Comparison of ENCODE assay signal across 8 mouse cellular contexts in the genomic region with DNA sequence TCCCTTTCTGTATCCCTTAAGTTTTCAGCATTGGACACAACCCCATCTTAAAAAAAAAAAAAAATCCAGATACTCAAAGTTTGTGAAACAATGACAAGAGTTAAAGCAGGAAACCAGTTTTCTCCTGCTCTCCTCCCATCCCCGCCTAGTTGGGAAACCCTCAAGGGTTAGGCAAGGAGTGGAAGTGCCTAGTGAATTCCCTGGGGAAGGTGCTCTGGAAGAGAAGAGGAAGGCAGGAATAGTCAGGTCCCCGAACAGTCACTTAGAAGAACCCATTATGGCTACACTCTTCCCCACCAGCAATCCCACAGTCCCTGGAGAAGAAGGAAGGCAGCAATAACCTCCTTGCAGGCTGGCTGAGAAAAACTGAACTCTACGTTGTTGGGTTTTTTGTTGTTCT. TPM values are rescaled to one million over a fixed set of nuclear protein-coding genes. Genes with fewer than 3 reads are reported as not detected.
DNase-seq lines count a peak whose midpoint lies in the region; ATAC-seq and TF ChIP-seq lines count a peak whose summit lies in the region.

No protein-coding gene starts in this region.

- H3K27me3 ChIP-seq in lung, embryonic 14.5 days (ENCODE audit: insufficient read depth, low read length) = no peaks in the 10 kb centered on the region
- H3K27me3 ChIP-seq in forebrain, embryonic 12.5 days = no peaks in the 10 kb centered on the region
- H3K27me3 ChIP-seq in hindbrain, embryonic 12.5 days = no peaks in the 10 kb centered on the region
- H3K27me3 ChIP-seq in neural tube, embryonic 12.5 days (replicated peaks) = no peaks in the 10 kb centered on the region

- no peak for TF ChIP-seq CTCF in lung, embryonic 14.5 days (IDR thresholded peaks at IDR 0.05; ENCODE audit: low read depth)
- TF ChIP-seq CTCF in lung, adult 2 months (IDR thresholded peaks at IDR 0.05; ENCODE audit: insufficient read depth, low read length) = no peak

- peaks cover 11% of the 10 kb centered on the region for H3K4me1 ChIP-seq in lung, embryonic 14.5 days (ENCODE audit: insufficient read depth)
- peaks cover 13% of the 10 kb centered on the region for H3K4me1 ChIP-seq in lung, adult 2 months (ENCODE audit: control insufficient read depth, insufficient read depth, low read length)
- peaks cover 43% of the 10 kb centered on the region for H3K4me1 ChIP-seq in forebrain, embryonic 12.5 days
- H3K4me1 ChIP-seq in hindbrain, embryonic 12.5 days = peaks cover 44% of the 10 kb centered on the region
- peaks cover 39% of the 10 kb centered on the region for H3K4me1 ChIP-seq in neural tube, embryonic 12.5 days

- 63% methylated on average over 3 of the region's 3 CpGs for WGBS in lung, embryonic 14.5 days
- WGBS in lung, adult 2 months = 39% methylated on average over 3 of the region's 3 CpGs
- WGBS in forebrain, embryonic 12.5 days = 83% methylated on average over 3 of the region's 3 CpGs
- WGBS in hindbrain, embryonic 12.5 days = 65% methylated on average over 3 of the region's 3 CpGs
- WGBS in neural tube, embryonic 12.5 days = 62% methylated on average over 3 of the region's 3 CpGs

- H3K4me3 ChIP-seq in lung, embryonic 14.5 days (ENCODE audit: low read depth, low read length) = peak overlapping the region; percentile 16; the same call in 1 of the 2 replicates
- no peak overlapping the region for H3K4me3 ChIP-seq in lung, adult 2 months (replicated peaks; ENCODE audit: extremely low read depth, low read depth, low read length)
- H3K4me3 ChIP-seq in forebrain, embryonic 12.5 days (replicated peaks) = peak overlapping the region; percentile 20
- H3K4me3 ChIP-seq in hindbrain, embryonic 12.5 days = no peak overlapping the region
- H3K4me3 ChIP-seq in neural tube, embryonic 12.5 days = no peak overlapping the region

- no peak for ATAC-seq in lung, embryonic 14.5 days (ENCODE audit: insufficient read depth)
- ATAC-seq in forebrain, embryonic 12.5 days (ENCODE audit: low FRiP score) = no peak
- ATAC-seq in hindbrain, embryonic 12.5 days (ENCODE audit: low FRiP score) = no peak
- ATAC-seq in neural tube, embryonic 12.5 days (ENCODE audit: low FRiP score, low read depth) = no peak
- ATAC-seq in cerebellum, adult (ENCODE audit: insufficient number of reproducible peaks, low FRiP score, low TSS enrichment) = no peak

- H3K4me2 ChIP-seq in lung, embryonic 14.5 days = peak overlapping the region; percentile 80
- H3K4me2 ChIP-seq in forebrain, embryonic 12.5 days = peak overlapping the region; percentile 80
- peak overlapping the region; percentile 80 for H3K4me2 ChIP-seq in hindbrain, embryonic 12.5 days (replicated peaks)
- peak overlapping the region; percentile 67 for H3K4me2 ChIP-seq in neural tube, embryonic 12.5 days (replicated peaks)

- no peak overlapping the region for H3K27ac ChIP-seq in lung, embryonic 14.5 days (ENCODE audit: low read depth)
- H3K27ac ChIP-seq in forebrain, embryonic 12.5 days = no peak overlapping the region
- no peak overlapping the region for H3K27ac ChIP-seq in hindbrain, embryonic 12.5 days
- no peak overlapping the region for H3K27ac ChIP-seq in neural tube, embryonic 12.5 days

- H3K9ac ChIP-seq in lung, embryonic 14.5 days = no peak overlapping the region
- peak overlapping the region; percentile 33; the same call in 1 of the 2 replicates for H3K9ac ChIP-seq in forebrain, embryonic 12.5 days
- H3K9ac ChIP-seq in hindbrain, embryonic 12.5 days = no peak overlapping the region
- no peak overlapping the region for H3K9ac ChIP-seq in neural tube, embryonic 12.5 days

- DNase-seq in lung, embryonic 14.5 days = no peak
- DNase-seq in lung, adult 2 months = no peak
- DNase-seq in testis, postnatal 14 days (ENCODE audit: low spot score) = no peak
- DNase-seq in thymus, postnatal 25 days = no peak

- no peaks in the 10 kb centered on the region for H3K9me3 ChIP-seq in lung, embryonic 14.5 days (ENCODE audit: low read depth, low read length)
- no peaks in the 10 kb centered on the region for H3K9me3 ChIP-seq in forebrain, embryonic 12.5 days
- no peaks in the 10 kb centered on the region for H3K9me3 ChIP-seq in hindbrain, embryonic 12.5 days (replicated peaks)
- no peaks in the 10 kb centered on the region for H3K9me3 ChIP-seq in neural tube, embryonic 12.5 days

- H3K36me3 ChIP-seq in lung, embryonic 14.5 days (ENCODE audit: insufficient read depth) = no peaks in the 10 kb centered on the region
- H3K36me3 ChIP-seq in forebrain, embryonic 12.5 days (replicated peaks) = peaks cover 5% of the 10 kb centered on the region; the same call in 1 of the 2 replicates
- H3K36me3 ChIP-seq in hindbrain, embryonic 12.5 days = no peaks in the 10 kb centered on the region
- no peaks in the 10 kb centered on the region for H3K36me3 ChIP-seq in neural tube, embryonic 12.5 days

- TF ChIP-seq POLR2A in lung, adult 2 months (IDR thresholded peaks at IDR 0.05; ENCODE audit: borderline replicate concordance, extremely low read depth, low read depth, low read length) = no peak

RNA-seq across cellular contexts. Expression of gene Nlk, which starts 2.9 kb away (rescaled TPM):
- 14.5 and 15.9 TPM in 2 replicates for polyA plus RNA-seq in lung, embryonic 14.5 days (2014; fragmentation: Nextera tagmentation; extraction: Ambion mirVana)
- 24.3 and 26.4 TPM in 2 replicates for polyA plus RNA-seq in lung, adult 2 months (2012; rRNA removed)
- 32.3 and 32.8 TPM in 2 replicates for polyA plus RNA-seq in forebrain, embryonic 12.5 days (2016; fragmentation: Nextera tagmentation; extraction: Ambion mirVana)
- polyA plus RNA-seq in hindbrain, embryonic 12.5 days (2016; fragmentation: Nextera tagmentation; extraction: Ambion mirVana) = 25.3 and 26.6 TPM in 2 replicates
- 24.7 and 28.2 TPM in 2 replicates for polyA plus RNA-seq in neural tube, embryonic 12.5 days (2016; fragmentation: Nextera tagmentation; extraction: Ambion mirVana)

RNA-seq across cellular contexts. Expression of gene Ccnq, which starts 57.3 kb away (rescaled TPM):
- polyA plus RNA-seq in lung, embryonic 14.5 days (2014; fragmentation: Nextera tagmentation; extraction: Ambion mirVana) = 42.4 and 48.0 TPM in 2 replicates
- 36.7 and 48.2 TPM in 2 replicates for polyA plus RNA-seq in lung, adult 2 months (2012; rRNA removed)
- polyA plus RNA-seq in forebrain, embryonic 12.5 days (2016; fragmentation: Nextera tagmentation; extraction: Ambion mirVana) = 36.5 and 40.3 TPM in 2 replicates
- 29.2 and 31.3 TPM in 2 replicates for polyA plus RNA-seq in hindbrain, embryonic 12.5 days (2016; fragmentation: Nextera tagmentation; extraction: Ambion mirVana)
- polyA plus RNA-seq in neural tube, embryonic 12.5 days (2016; fragmentation: Nextera tagmentation; extraction: Ambion mirVana) = 31.3 and 35.3 TPM in 2 replicates

Comparison
In these comparisons a context has a peak if more than half of its experiments do, and no peak if none do; other contexts are left out.
1. H3K4me3 ChIP-seq: peak in lung, embryonic 14.5 days (single experiment) and forebrain, embryonic 12.5 days (single experiment); none in lung, adult 2 months (single experiment), hindbrain, embryonic 12.5 days (single experiment) and neural tube, embryonic 12.5 days (single experiment).
2. Peak in every context shown above with its lines, with median percentiles within 50 percentile points of each other: H3K4me2 ChIP-seq.